Mouse (Mus musculus) testis, adult 2 months (tissue): ENCODE results near the gene Gm1673. TPM values are rescaled to one million over a fixed set of nuclear protein-coding genes. Genes with fewer than 3 reads are reported as not detected.
"Not testable (repeated sequence)": the region's sequence is repeated elsewhere in the genome, so short reads cannot be mapped to it uniquely, and the experiment has no call there.

ENCODE experiments used
- H3K27ac ChIP-seq: fragments of 200-500 bp; 2 replicates; pipeline ENCODE4 v1.5.1; 2012; ENCODE audit warnings: low read depth, low read length; ENCODE audit not compliant: control insufficient read depth, insufficient read depth
- H3K27me3 ChIP-seq: fragments of 200-500 bp; 2 replicates; pipeline ENCODE4 v1.6.1; 2012; ENCODE audit warnings: mild to moderate bottlenecking, low read length, moderate library complexity; ENCODE audit not compliant: control insufficient read depth, insufficient read depth
- H3K36me3 ChIP-seq: fragments of 200-500 bp; 2 replicates; pipeline ENCODE4 v1.6.1; 2012; ENCODE audit warnings: mild to moderate bottlenecking, low read length; ENCODE audit not compliant: control insufficient read depth, insufficient read depth
- H3K4me1 ChIP-seq: fragments of 200-500 bp; 2 replicates; pipeline ENCODE4 v1.6.1; 2012; ENCODE audit warnings: low read length; ENCODE audit not compliant: control insufficient read depth, insufficient read depth
- H3K4me3 ChIP-seq: fragments of 200-500 bp; 2 replicates; pipeline ENCODE4 v1.5.1; 2012; ENCODE audit warnings: low read depth, mild to moderate bottlenecking, low read length, moderate library complexity, mixed read lengths; ENCODE audit not compliant: control insufficient read depth
- CTCF ChIP-seq: fragments of 200-500 bp; IDR thresholded peaks from 2 replicates; pipeline ENCODE4 v1.5.1; 2012; ENCODE audit warnings: low read depth, mild to moderate bottlenecking, inconsistent platforms, low read length, moderate library complexity; ENCODE audit not compliant: control insufficient read depth, insufficient read depth, insufficient replicate concordance
- POLR2A ChIP-seq: fragments of 200-500 bp; IDR thresholded peaks from 2 replicates; pipeline ENCODE4 v1.6.1; 2012; ENCODE audit warnings: low read depth, mild to moderate bottlenecking, inconsistent platforms, low read length, moderate library complexity; ENCODE audit not compliant: control insufficient read depth
- polyA plus RNA-seq: library from polyadenylated mRNA; depleted of rRNA; stranded (reverse); fragments of >200 nt; gene quantifications from 2 replicates; pipeline ENCODE4 v1.2.3, GENCODE M21; 2012

Gm1673 gene
- polyA plus RNA-seq, 1 experiment = 154 TPM

- not testable (repeated sequence) for H3K4me3 ChIP-seq, H3K4me1 ChIP-seq, H3K36me3 ChIP-seq, H3K27ac ChIP-seq, H3K27me3 ChIP-seq
- peak; percentile 17; the same call in 1 of the 2 replicates for TF ChIP-seq CTCF
These were observed 36.2 kb upstream of the Gm1673 start for GRCm38 (mm10) chr5:33947035-33947434.

- Histone ChIP-seq H3K4me1 (no peaks in the 10 kb centered on the region), H3K4me3 (no peak overlapping the region), H3K36me3 (no peaks in the 10 kb centered on the region), H3K27me3 (no peaks in the 10 kb centered on the region), H3K27ac (no peak overlapping the region)
- TF ChIP-seq POLR2A (no peak), CTCF (no peak)
These were observed 34.9 kb upstream of the Gm1673 start for GRCm38 (mm10) chr5:33948314-33948713.

- no peaks in the 10 kb centered on the region for H3K36me3 ChIP-seq
- TF ChIP-seq POLR2A (no peak), CTCF (no peak)
- no peak overlapping the region for H3K27ac ChIP-seq
- H3K4me1 ChIP-seq = no peaks in the 10 kb centered on the region
- H3K4me3 ChIP-seq = no peak overlapping the region
- H3K27me3 ChIP-seq = no peaks in the 10 kb centered on the region
These were observed 29.6 kb upstream of the Gm1673 start for GRCm38 (mm10) chr5:33953471-33954185.

GRCm38 (mm10) chr5:33954354-33954753, 28.9 kb upstream of the Gm1673 start:
- Histone ChIP-seq H3K27ac (no peak overlapping the region), H3K36me3 (no peaks in the 10 kb centered on the region), H3K4me1 (no peaks in the 10 kb centered on the region), H3K4me3 (no peak overlapping the region), H3K27me3 (no peaks in the 10 kb centered on the region)
- no peak for TF ChIP-seq POLR2A
- peak; percentile 62; the same call in 1 of the 2 replicates for TF ChIP-seq CTCF

GRCm38 (mm10) chr5:33955868-33956267, 27.4 kb upstream of the Gm1673 start:
- H3K27ac ChIP-seq = no peak overlapping the region

GRCm38 (mm10) chr5:33959382-33959781, 23.9 kb upstream of the Gm1673 start:
- Histone ChIP-seq H3K4me3 (no peak overlapping the region), H3K36me3 (no peaks in the 10 kb centered on the region), H3K4me1 (no peaks in the 10 kb centered on the region), H3K27me3 (no peaks in the 10 kb centered on the region), H3K27ac (peak overlapping the region; percentile 69)
- no peak for TF ChIP-seq CTCF
- TF ChIP-seq POLR2A = no peak

More at GRCm38 (mm10) chr5:33955868-33956267, 27.4 kb upstream of the Gm1673 start:
- Histone ChIP-seq H3K4me1 (no peaks in the 10 kb centered on the region), H3K36me3 (no peaks in the 10 kb centered on the region), H3K4me3 (no peak overlapping the region), H3K27me3 (no peaks in the 10 kb centered on the region)
- TF ChIP-seq POLR2A (no peak), CTCF (no peak)

- TF ChIP-seq CTCF (no peak), POLR2A (no peak)
- Histone ChIP-seq H3K27me3 (no peaks in the 10 kb centered on the region), H3K4me1 (no peaks in the 10 kb centered on the region), H3K27ac (no peak overlapping the region), H3K36me3 (no peaks in the 10 kb centered on the region), H3K4me3 (no peak overlapping the region)
These were observed 8.5 kb upstream of the Gm1673 start for GRCm38 (mm10) chr5:33974736-33975135.
